Mouse (Mus musculus) CD8-positive naive resting alpha-beta T cell, adult 2 months (primary cell): Measurements from ENCODE around the gene Dnajc10.
A peak's percentile ranks its signal among the peaks of the same experiment; 100 is the strongest.

Experiments used
- DNase-seq, 2 experiments: peaks; one replicate each; pipeline ENCODE4 v3.0.0; 2022; ENCODE audit warnings: low read depth in 2 of 2, low spot score in 2 of 2

The Dnajc10 gene

DNA sequence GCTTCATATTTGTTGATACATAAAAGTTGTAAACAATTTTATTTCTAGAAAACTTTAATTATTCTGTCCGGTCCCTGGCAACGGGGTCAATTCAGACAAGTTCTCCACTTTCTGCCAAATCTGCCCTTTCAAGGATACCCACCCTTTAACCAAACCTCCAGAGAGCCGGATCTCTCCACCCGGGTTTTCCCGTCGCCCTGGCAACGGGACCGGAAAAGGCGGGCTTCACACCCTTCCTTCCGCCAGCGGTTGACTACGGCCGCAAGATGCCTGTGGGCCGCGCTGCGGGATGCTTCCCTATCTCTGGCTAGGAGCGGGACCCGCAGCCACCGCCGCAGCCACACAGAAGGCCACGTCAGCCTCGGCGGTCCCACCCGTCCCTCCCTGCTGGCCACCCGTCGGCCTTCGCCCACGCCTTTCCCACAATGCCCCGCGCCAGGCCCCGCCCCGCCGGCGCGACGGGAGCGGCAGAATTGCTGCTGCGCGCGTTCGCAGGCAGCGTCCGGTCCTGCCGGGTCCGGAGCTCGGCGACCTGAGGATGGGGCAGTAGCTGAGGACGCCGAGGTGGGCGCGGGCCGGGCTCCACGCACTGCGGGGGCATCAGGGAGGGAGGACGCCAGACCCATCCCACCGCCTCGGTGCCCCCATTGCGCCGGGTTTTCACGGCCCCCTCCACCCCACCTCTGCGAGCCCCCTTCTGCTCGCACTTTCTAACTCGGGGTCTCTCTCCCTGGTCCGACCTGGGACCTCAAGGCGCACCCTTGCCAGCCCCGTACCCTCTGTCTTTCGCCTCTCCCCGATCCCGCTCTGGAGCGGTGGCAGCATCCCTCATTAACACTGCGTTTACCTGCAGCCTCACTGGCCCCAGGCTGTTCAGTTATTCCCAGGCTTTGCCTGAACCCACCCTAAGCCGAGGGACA lies at the start of gene Dnajc10:
TSS of gene Dnajc10 (plus strand) at position 225 of the 920 bp plus-strand sequence.
- peak; percentile 77 to 79 for DNase-seq

- peak in 1 of 2 experiments; percentile 7 for DNase-seq
Observed at GRCm38 (mm10) chr2:80266894-80267293, 48.4 kb upstream of the Dnajc10 start.

DNA sequence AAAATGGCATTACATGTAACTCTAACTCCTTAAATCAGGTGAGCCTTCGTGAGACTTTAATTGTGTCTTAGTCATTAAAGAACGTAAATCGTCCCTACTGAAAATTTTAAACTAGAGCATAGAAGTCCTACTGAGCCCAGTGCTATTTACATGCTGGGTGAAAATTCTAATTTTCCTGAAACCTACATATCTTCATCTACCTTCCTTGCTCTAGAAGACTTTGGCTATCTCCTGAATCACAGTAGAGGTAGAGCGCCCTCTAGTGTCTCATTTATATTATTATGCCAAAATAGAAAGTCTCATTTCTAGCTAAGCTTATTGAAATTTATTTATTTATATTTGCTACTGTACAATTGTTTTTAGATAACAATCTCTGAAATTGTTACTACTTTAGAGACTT lies 47.2 kb upstream of the Dnajc10 start:
- DNase-seq: no peak

GRCm38 (mm10) chr2:80271431-80271830 lies 43.8 kb upstream of the Dnajc10 start:
- no peak for DNase-seq

DNA sequence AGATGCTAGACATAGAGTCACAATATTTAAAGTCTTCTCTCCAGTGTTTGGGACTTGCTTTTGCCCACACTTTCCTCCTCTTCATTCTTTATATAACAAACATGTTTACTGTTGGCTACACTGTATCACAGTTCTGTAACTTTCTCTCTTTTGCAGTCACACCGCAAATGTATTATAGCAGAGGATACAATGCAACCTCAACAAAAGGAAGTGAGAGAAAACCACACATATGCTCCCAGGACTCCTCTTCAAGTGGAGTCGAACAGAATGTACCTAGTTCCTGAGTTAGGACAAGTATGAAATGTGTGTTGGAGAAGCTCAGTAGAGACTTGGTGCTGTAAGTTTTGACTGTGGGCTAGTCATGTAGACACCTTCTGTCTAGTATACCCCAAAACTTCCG lies 42.2 kb upstream of the Dnajc10 start:
- no peak for DNase-seq

- no peak for DNase-seq
Observed at GRCm38 (mm10) chr2:80273763-80274162, 41.5 kb upstream of the Dnajc10 start.

- no peak for DNase-seq
Observed at GRCm38 (mm10) chr2:80275136-80275535, 40.1 kb upstream of the Dnajc10 start.

DNA sequence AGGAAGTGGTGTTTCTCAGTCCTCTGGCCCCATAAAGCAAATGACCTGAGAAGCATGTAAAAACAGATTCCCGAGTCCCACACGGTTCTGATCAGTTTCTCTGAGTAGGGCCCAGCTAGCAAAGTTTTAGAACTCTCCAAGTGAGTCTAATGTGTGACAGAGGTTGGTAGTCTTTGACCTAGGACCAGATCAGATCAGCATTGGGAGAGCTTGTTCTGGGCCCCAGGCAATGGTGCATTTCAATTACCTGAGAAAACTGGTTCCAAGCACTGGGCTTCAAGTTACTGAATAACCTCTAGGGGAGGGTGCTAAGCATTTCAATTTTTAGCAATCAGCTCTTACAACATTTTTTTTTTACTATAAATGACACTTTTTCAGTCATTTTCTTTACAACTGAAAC lies 33.1 kb upstream of the Dnajc10 start:
- DNase-seq: no peak

DNA sequence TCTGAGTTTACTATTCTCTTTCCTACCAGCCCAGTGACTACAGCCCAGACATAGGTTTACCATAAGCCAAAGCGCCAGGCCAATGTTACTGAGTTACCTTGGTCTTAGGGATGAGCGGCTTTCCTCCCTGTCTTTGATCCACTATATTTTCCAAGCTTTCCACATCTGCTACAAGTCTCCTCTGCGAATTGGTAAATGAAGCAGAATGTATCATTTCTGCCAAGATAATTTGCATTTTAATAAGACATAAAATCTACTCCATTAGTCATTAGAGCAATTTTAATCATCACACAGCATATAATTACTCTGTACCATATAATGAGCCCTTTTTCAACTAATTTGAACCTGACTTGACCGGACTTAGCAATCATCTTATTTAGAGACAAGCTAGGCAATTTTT lies 28.9 kb upstream of the Dnajc10 start:
- DNase-seq: no peak

DNA sequence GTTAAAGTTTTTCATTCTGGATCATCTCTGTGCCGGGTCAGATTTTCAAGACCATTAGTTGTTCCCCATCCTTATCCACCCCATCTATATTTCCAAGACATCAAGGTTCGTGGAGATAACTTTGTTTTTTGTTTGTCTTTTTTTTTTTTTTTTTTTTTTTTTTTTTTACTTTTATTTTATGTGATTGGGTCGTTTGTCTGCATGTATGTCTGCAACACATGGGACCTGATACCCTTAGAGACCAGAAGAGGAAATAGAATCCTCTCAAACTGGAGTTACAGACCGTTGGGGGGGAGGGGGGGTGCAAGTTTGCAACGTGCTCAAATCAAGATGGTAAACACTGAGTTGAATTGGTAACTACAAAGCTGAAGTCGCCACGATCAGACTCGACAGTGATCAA lies 23.1 kb upstream of the Dnajc10 start, which contains the start of gene Prdx6b:
TSS of gene Prdx6b (plus strand) at position 301 of the 400 bp plus-strand sequence.
- no peak for DNase-seq

DNA sequence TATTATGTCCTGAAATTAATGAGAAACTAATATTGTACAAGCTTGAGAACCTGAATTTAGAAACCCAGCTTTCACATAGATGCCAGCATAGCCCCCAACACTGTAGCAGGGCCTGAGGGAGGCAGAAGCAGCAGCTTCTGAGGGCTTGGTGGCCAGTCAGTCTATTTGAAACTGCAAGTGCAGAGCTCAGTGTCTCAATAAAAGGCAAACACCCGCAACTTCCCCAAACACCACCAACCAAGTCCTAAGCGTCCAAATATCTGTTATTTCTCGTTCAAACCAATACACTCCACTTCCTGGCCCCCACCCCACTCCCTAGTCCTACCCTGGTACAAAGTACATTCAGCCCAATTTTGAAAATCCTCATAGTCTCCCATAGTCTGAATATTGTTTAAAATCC lies 16.9 kb upstream of the Dnajc10 start:
- no peak for DNase-seq

- DNase-seq: no peak
Observed at GRCm38 (mm10) chr2:80300806-80301205, 14.5 kb upstream of the Dnajc10 start.

- no peak for DNase-seq
Observed at GRCm38 (mm10) chr2:80303957-80304356, 11.3 kb upstream of the Dnajc10 start.

GRCm38 (mm10) chr2:80307701-80308100 lies 7.6 kb upstream of the Dnajc10 start:
- no peak for DNase-seq

DNA sequence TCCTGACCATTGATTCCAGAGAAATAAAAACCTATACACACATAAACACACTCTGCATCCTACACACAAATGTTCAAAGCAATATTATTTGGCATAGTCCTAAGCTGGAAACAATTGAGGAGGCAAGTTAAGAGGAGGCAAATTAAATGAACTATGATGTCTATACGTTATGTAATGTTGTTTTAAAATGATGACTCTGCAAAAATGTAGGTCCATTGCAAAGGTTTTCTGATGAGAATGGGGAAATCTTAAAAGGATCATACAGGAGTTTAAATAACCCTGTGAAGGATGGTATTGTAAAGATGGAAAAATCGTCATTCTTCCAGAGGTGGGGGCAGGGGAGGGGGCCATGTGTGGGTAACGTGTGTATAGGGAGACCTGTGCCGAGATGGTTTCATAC lies 5.5 kb upstream of the Dnajc10 start:
- DNase-seq: no peak

DNA sequence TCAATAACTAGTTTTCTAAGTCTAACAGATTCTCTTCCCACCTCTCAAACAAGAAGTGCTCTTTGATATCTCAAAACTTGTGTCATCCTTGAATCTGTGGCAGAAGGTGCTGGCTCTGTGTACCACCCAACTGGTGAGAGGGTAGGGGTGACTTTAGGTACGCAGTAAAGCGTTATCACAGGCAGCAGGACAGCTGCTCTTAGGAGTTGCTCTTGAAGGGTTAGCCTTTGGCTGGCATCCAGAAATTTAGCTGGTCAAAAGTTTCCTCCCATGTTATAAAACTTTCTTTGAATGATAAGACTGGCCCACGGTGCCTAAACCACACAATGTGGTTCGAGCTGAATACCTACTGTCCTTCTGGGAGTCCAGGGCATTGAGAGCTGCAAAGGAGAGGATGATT lies 4.5 kb upstream of the Dnajc10 start:
- DNase-seq: no peak

DNA sequence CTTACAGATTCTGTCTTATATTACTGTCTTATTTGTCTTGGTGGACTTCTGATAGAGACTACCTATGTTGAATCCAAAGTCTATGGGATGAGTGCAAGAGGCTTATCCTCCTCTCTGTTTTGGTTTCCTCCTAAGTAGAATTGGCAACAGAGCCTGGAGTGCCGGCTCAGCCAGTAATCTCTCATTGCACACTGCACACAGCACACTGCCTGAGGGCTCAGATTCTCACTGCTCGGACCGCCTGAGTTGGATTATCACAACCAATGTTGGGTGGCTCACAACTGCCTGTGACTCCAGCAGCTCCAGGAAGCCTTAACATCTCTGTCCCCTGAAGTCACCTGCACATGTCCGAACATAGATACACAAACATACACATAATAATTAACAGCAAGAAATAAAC lies 3.9 kb upstream of the Dnajc10 start:
- no peak for DNase-seq

GRCm38 (mm10) chr2:80314201-80314600 lies 1.1 kb upstream of the Dnajc10 start:
- DNase-seq: no peak

DNA sequence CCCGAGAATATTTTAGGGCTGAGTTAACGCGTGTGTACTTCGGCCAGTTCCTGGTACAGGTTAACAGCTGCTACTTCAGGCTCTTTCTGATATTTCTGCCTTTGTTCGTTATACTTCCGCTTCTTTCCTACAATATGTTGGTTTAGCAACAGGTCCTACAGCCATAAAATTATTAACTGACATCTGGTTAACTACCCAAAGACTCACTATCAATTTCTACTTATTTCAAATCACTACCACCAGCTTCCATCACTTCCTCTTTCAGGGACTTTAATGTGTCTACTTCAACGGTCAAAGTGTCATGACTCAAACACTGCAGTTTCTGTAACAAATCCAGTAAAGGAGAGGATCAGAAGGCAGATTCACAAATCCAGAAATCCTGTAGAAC lies 418 bp upstream of the Dnajc10 start:
- no peak for DNase-seq

DNA sequence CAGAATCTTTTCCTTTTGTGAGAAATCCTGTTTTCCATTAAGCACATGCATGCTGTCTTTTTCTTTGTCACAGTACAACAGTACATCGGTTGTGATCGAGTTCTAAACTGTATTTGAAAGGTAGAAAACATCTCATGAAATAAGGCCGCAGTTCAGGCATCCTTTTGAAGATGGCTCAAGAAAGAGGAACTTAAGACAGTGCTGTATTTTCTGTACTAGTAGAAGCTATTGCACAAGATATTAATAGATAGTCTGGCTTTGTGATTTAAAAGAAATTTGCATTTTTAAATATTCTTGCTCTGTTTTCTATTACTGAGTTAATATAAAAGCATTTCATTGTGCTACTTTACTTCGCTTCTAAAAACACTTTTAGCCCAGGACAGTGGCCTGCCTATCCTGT lies 7.6 kb downstream of the Dnajc10 start:
- no peak for DNase-seq

DNA sequence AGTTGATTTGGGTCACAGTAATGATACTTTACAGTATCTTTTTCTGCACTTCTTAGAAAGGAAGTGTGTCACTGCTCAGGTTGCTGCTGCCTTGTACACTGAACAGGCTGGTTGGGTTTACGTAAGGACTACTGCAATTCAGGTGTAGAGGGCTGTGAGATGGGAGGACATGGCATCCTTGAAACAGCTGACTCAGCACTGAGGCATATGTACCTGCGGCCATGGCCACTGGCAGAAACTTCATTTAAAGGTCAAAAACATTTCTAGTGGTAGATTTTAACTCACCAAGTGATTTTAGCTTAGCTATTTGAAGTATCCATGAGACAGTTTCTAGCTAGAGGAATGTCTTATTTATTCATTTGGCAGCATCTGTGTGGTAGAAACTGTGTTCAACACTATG lies 10.5 kb downstream of the Dnajc10 start:
- DNase-seq: no peak

DNA sequence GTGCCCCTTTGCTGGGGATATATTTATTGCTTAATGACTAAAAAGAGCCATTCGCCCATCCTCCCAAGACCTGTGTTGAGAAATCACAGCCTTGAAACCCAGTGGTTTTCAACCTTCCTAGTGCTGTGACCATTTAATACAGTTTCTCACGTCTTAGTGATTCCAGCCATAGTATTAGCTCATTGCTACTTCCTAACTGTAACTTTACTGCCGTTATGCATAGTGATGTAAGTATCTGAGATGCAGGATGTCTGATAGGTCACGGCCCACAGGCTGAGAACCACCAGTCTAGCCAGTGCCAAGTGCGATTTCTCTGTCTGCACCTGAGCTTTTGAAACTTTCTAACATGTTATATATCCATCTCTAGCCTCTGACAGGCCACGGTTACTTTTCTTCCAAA lies 12.0 kb downstream of the Dnajc10 start:
- DNase-seq: no peak
